Mouse (Mus musculus): ENCODE data around the gene Oprd1.

The Oprd1 gene

DNA sequence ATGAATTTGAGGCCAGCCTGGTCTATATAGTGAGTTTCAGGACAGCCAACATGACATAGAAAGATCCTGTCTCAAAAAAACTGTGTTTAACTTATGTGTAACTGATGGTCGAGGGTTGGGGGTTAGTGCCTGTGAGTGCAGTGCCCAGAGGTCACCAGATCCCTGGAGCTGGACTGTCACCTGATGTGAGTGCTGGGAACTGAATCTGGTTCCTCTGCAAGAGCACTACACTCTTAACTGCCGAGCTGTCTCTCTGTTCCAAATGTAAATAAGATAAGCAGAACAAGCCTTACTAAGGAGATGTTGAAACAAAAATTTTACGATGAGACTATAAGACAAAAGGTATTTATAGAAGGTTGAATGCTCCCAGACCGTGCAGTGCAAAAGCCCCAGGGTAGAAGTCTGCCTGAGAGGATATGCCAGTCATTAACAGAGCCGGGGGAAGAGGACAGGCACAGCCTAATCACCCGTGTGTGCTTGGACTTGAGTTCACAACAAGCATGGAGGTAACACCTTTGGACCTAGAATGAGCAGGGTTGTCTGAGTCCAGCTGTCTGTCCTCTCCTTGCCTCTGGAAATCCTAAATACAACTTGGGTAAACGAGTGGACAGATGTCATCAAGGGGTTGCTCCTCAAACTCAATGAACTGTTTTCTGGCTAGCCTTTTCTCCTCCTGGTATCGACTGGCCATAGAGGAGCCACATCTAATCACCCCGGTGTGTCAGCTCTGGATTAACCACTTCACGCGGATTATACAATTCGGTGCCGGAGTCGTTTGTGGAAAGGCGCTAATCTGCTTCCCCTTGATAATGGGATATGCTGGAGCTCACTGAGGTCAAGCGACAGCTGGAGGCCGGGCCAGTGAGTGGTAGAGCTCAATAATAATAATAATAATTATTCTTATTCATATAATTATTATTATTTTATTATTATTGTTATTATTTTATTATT, 81.1 kb downstream of the Oprd1 start:
- in situ Hi-C loops (cut with MboI; ENCODE audit: low sequenced_read_pairs) = no loop called here

DNA sequence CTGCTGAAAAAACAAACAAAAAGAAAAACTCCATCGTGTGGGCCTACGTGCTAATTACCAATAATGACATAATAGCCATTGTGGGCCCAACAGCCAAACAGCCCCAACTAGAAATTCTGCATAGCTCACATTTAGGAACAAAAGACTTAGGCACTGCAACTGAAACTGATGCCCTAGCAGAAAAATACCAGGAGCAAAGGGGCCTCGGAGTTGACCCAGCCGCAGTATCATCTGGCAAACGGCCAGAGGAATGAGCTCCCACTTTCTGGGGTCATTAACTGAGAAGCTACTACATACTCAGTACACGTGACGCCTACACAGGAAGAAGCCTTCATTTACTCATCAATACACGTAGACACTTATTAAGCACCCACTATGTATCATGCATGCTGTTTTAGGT, 82.0 kb downstream of the Oprd1 start:
- in situ Hi-C loops (cut with MboI; ENCODE audit: low sequenced_read_pairs) = no loop called here

Measured in CH12F3 (cell line).